Mouse (Mus musculus) gastrocnemius, postnatal 10 days (tissue): ENCODE measurements around the gene Nudt3. TPM values are rescaled to one million over a fixed set of nuclear protein-coding genes. Genes with fewer than 3 reads are reported as not detected.

Experiments used
- DNase-seq: peaks from one replicate; pipeline ENCODE4 v3.0.0; 2021; ENCODE audit warnings: mixed read lengths
- total RNA-seq, 2 experiments: library from RNA; stranded (reverse); gene quantifications; 2 replicates each; pipeline ENCODE4 v1.2.3; 2021

The Nudt3 gene
- total RNA-seq, 2 experiments from 2014 or later: 267 to 291 TPM

GRCm38 (mm10) chr17:27565163-27565941, 57.9 kb downstream of the Nudt3 start, which contains the start of gene AI413582:
Gene AI413582, minus strand, starts transcription at chr17:27565756.
- DNase-seq: peak; percentile 98

GRCm38 (mm10) chr17:27564391-27565162, 58.7 kb downstream of the Nudt3 start:
- no peak for DNase-seq

GRCm38 (mm10) chr17:27563771-27564244, 59.5 kb downstream of the Nudt3 start:
- DNase-seq: no peak

GRCm38 (mm10) chr17:27561809-27562526, 61.3 kb downstream of the Nudt3 start:
- DNase-seq: no peak

GRCm38 (mm10) chr17:27560926-27561480, 62.3 kb downstream of the Nudt3 start:
- DNase-seq: no peak

- DNase-seq: no peak
Measured at GRCm38 (mm10) chr17:27559596-27559995, 63.7 kb downstream of the Nudt3 start.

- no peak for DNase-seq
Measured at GRCm38 (mm10) chr17:27558845-27559244, 64.5 kb downstream of the Nudt3 start.

GRCm38 (mm10) chr17:27557927-27558661, 65.2 kb downstream of the Nudt3 start:
- no peak for DNase-seq

GRCm38 (mm10) chr17:27557181-27557926, 65.9 kb downstream of the Nudt3 start:
- DNase-seq: peak; percentile 48

GRCm38 (mm10) chr17:27556315-27557011, 66.8 kb downstream of the Nudt3 start, which contains the start of gene Hmga1:
Gene Hmga1, plus strand, starts transcription at chr17:27556497.
- peak; percentile 84 for DNase-seq

GRCm38 (mm10) chr17:27555512-27556172, 67.7 kb downstream of the Nudt3 start:
- DNase-seq: peak; percentile 45

GRCm38 (mm10) chr17:27555075-27555511, 68.2 kb downstream of the Nudt3 start:
- no peak for DNase-seq

GRCm38 (mm10) chr17:27554062-27554960, 69.0 kb downstream of the Nudt3 start:
- DNase-seq: no peak

- DNase-seq: no peak
Measured at GRCm38 (mm10) chr17:27552215-27553201, 70.8 kb downstream of the Nudt3 start.

GRCm38 (mm10) chr17:27551393-27551940, 71.8 kb downstream of the Nudt3 start:
- no peak for DNase-seq

GRCm38 (mm10) chr17:27549234-27549633, 74.1 kb downstream of the Nudt3 start:
- DNase-seq: no peak
